Mouse (Mus musculus): ENCODE results near the gene Tox3. TPM values are rescaled to one million over a fixed set of nuclear protein-coding genes. Genes with fewer than 3 reads are reported as not detected.

Gene Tox3
- total and polyA plus RNA-seq, 3 experiments, result not detected

DNA sequence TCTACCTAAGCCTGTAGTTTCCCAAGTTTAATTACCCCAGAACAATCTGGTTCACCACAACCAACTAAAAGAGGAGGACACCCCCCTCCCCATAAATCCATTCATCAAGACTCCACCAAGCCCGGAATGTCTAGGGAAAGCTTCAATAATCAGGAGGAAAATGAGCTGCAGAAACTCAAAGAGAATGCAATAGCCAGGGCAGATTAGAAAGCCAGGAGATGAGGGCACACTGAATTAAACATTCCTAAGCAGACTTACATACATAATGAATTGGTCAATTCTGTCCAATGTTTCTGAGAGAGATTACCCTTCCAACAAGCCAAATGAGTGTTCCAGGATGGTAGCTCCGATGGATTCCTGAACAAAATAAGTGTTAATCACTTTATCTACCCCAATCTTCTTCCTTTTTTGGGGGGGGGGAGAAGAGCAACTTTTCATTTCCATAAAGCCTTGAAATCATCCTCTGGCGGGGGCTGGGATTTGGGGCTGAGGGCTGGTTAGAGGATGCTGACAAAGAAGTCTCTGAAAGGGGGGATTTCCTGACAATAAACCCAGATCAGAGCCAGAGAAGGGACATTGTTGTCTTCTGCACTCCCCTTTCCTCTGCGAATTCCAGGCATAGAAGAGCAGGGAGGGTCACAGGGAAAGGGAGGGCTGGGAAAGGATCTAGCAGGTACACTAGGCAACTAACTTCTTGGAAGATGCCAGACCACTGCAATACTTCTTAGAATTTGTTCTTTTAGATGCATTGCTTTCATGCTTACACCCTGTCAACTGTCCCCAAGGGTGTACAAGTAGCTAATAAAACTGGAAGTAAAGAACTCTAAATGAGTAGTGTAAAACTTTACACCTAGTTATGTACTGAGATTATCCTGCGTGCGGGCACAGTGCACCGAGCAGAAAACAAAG lies 17.5 kb downstream of the Tox3 start:
- no peak for TF ChIP-seq PAX5 (IDR thresholded peaks at IDR 0.05; ENCODE audit: low read length)
- TF ChIP-seq POLR2A (IDR thresholded peaks at IDR 0.05; ENCODE audit: low read depth, low read length), result no peak
- TF ChIP-seq ZC3H11A (IDR thresholded peaks at IDR 0.05; ENCODE audit: low read depth, low read length), result no peak
- no peak for TF ChIP-seq BHLHE40 (IDR thresholded peaks at IDR 0.05; ENCODE audit: low read depth, low read length)
- TF ChIP-seq EP300 (IDR thresholded peaks at IDR 0.05; ENCODE audit: low read length), result no peak
- TF ChIP-seq TCF12 (IDR thresholded peaks at IDR 0.05; ENCODE audit: low read depth, low read length), result no peak
- TF ChIP-seq KAT2A (IDR thresholded peaks at IDR 0.05; ENCODE audit: insufficient replicate concordance, low read length), result no peak
- no peak for TF ChIP-seq MAFK (IDR thresholded peaks at IDR 0.05; ENCODE audit: insufficient replicate concordance, low read length)
- no peak for TF ChIP-seq ZNF384 (IDR thresholded peaks at IDR 0.05; ENCODE audit: low read depth, low read length)
- TF ChIP-seq E2F4 (IDR thresholded peaks at IDR 0.05; ENCODE audit: insufficient replicate concordance, low read depth, low read length), result no peak
- TF ChIP-seq USF1 (IDR thresholded peaks at IDR 0.05; ENCODE audit: low read depth, low read length), result no peak
- no peak for TF ChIP-seq MXI1 (IDR thresholded peaks at IDR 0.05; ENCODE audit: low read depth, low read length)
- TF ChIP-seq CHD1 (IDR thresholded peaks at IDR 0.05; ENCODE audit: low read depth, low read length), result no peak
- TF ChIP-seq GABPA (IDR thresholded peaks at IDR 0.05; ENCODE audit: insufficient replicate concordance, low read depth, low read length), result no peak
- TF ChIP-seq ZKSCAN1 (IDR thresholded peaks at IDR 0.05; ENCODE audit: borderline replicate concordance, low read depth, low read length), result no peak
- TF ChIP-seq MYC (IDR thresholded peaks at IDR 0.05; ENCODE audit: low read depth, low read length), result no peak
- TF ChIP-seq UBTF (IDR thresholded peaks at IDR 0.05; ENCODE audit: low read depth, low read length), result no peak
- TF ChIP-seq NELFE (IDR thresholded peaks at IDR 0.05; ENCODE audit: low read depth, low read length), result no peak
- TF ChIP-seq POLR2AphosphoS2 (IDR thresholded peaks at IDR 0.05; ENCODE audit: low read depth, low read length), result no peak
- no peak for TF ChIP-seq MAX (IDR thresholded peaks at IDR 0.05; ENCODE audit: low read length)
- no peaks in the 10 kb centered on the region for H3K79me2 ChIP-seq (replicated peaks; ENCODE audit: control insufficient read depth, extremely low read depth, insufficient read depth, poor library complexity, severe bottlenecking)
- H3K9me3 ChIP-seq (replicated peaks; ENCODE audit: low read length), result no peaks in the 10 kb centered on the region
- no peaks in the 10 kb centered on the region for H3K27me3 ChIP-seq (replicated peaks)
- no peak overlapping the region for H3K4me3 ChIP-seq (replicated peaks in 1 of 3; ENCODE audit: low read depth in 2 of 3, low read length in 2 of 3, poor library complexity in 1 of 3)
- H3K4me2 ChIP-seq (ENCODE audit: insufficient read depth, low read depth, poor library complexity, severe bottlenecking), result no peak overlapping the region
- no peaks in the 10 kb centered on the region for H3K36me3 ChIP-seq (replicated peaks in 1 of 2; ENCODE audit: control insufficient read depth in 1 of 2, insufficient read depth in 1 of 2, low read length in 1 of 2)
- DNase-seq (ENCODE audit: extremely low read depth), result no peak
- dilution Hi-C loops (cut with MboI; ENCODE audit: extremely low pct_ligation_motif_present, extremely low pct_unique_long_range_greater_than_20kb, low sequenced_read_pairs) (no loop called here), in situ Hi-C loops (cut with MboI; ENCODE audit: low pct_ligation_motif_present, low pct_unique_long_range_greater_than_20kb, low sequenced_read_pairs) (no loop called here)
- H3K27ac ChIP-seq (ENCODE audit: insufficient read depth, low read depth), result no peak overlapping the region
- H3K4me1 ChIP-seq (ENCODE audit: control insufficient read depth in 1 of 2, insufficient read depth in 2 of 2), result no peaks in the 10 kb centered on the region
- no peak overlapping the region for H3K9ac ChIP-seq (ENCODE audit: insufficient read depth, low read depth)

DNA sequence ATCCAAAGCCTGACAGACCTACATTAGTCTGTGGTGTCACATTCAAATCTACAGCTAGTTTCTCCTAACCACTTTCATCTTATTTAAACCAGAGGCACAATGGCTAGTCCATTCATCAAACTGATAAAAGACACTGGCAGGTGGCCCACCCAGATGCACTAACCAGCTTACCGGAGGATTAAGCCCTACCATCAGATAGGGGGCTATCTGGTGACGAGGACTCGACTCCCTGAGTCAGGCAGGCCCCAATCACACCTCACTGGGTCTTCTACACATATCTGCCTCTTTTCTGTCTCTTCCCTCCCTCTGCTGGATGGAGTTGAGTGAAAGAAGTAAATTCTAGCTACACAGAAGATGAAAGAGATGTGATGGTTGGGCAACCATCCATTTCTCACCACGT lies 24.3 kb downstream of the Tox3 start:
- H3K9me3 ChIP-seq (replicated peaks; ENCODE audit: low read length), result no peaks in the 10 kb centered on the region
- H3K9ac ChIP-seq (ENCODE audit: insufficient read depth, low read depth), result no peak overlapping the region
- no peak overlapping the region for H3K27ac ChIP-seq (ENCODE audit: insufficient read depth, low read depth)
- peaks cover 0 to 14% of the 10 kb centered on the region in 2 experiments; a peak in 2 of 4 replicates for H3K4me1 ChIP-seq (ENCODE audit: control insufficient read depth in 1 of 2, insufficient read depth in 2 of 2)
- no peak for TF ChIP-seq USF1 (IDR thresholded peaks at IDR 0.05; ENCODE audit: low read depth, low read length)
- no peak for TF ChIP-seq PAX5 (IDR thresholded peaks at IDR 0.05; ENCODE audit: low read length)
- TF ChIP-seq RCOR1 (conservative IDR thresholded peaks at IDR 0.05; ENCODE audit: low read depth, low read length), result no peak
- TF ChIP-seq MXI1 (IDR thresholded peaks at IDR 0.05; ENCODE audit: low read depth, low read length), result no peak
- TF ChIP-seq E2F4 (IDR thresholded peaks at IDR 0.05; ENCODE audit: insufficient replicate concordance, low read depth, low read length), result no peak
- H3K27me3 ChIP-seq (replicated peaks), result no peaks in the 10 kb centered on the region
- no peak overlapping the region for H3K4me3 ChIP-seq (replicated peaks in 1 of 3; ENCODE audit: low read depth in 2 of 3, low read length in 2 of 3, poor library complexity in 1 of 3)
- no peaks in the 10 kb centered on the region for H3K36me3 ChIP-seq (replicated peaks in 1 of 2; ENCODE audit: control insufficient read depth in 1 of 2, insufficient read depth in 1 of 2, low read length in 1 of 2)
- no peaks in the 10 kb centered on the region for H3K79me2 ChIP-seq (replicated peaks; ENCODE audit: control insufficient read depth, extremely low read depth, insufficient read depth, poor library complexity, severe bottlenecking)
- H3K4me2 ChIP-seq (ENCODE audit: insufficient read depth, low read depth, poor library complexity, severe bottlenecking), result no peak overlapping the region
- no peak for DNase-seq (ENCODE audit: extremely low read depth)
- in situ Hi-C loops (cut with MboI; ENCODE audit: low pct_ligation_motif_present, low pct_unique_long_range_greater_than_20kb, low sequenced_read_pairs), result no loop called here
- dilution Hi-C loops (cut with MboI; ENCODE audit: extremely low pct_ligation_motif_present, extremely low pct_unique_long_range_greater_than_20kb, low sequenced_read_pairs), result no loop called here
